Mouse (Mus musculus) ES-E14 (cell line): ENCODE results near the gene Sh3rf1.

ENCODE experiments used
- CHD2 ChIP-seq: IDR thresholded peaks from 2 replicates; pipeline ENCODE4 v1.6.1; 2014; ENCODE audit warnings: mild to moderate bottlenecking, low read depth, low read length, inconsistent platforms
- HCFC1 ChIP-seq: IDR thresholded peaks from 2 replicates; pipeline ENCODE4 v1.6.1; 2012; ENCODE audit warnings: low read length, inconsistent platforms, borderline replicate concordance; ENCODE audit not compliant: insufficient read depth
- ZC3H11A ChIP-seq: IDR thresholded peaks from 2 replicates; pipeline ENCODE4 v1.6.1; 2012; ENCODE audit warnings: low read depth, mild to moderate bottlenecking, inconsistent platforms, low read length, borderline replicate concordance
- ZNF384 ChIP-seq: IDR thresholded peaks from 2 replicates; pipeline ENCODE4 v1.6.1; 2012; ENCODE audit warnings: low read depth, low read length, inconsistent platforms

- TF ChIP-seq CHD2 (no peak), ZC3H11A (no peak), ZNF384 (no peak), HCFC1 (no peak)
Observed at GRCm38 (mm10) chr8:61267692-61268091, 44.0 kb downstream of the Sh3rf1 start.
